Mouse (Mus musculus): ENCODE measurements around the gene Fam216b. TPM values are rescaled to one million over a fixed set of nuclear protein-coding genes. Genes with fewer than 3 reads are reported as not detected.

Fam216b gene
- under 1 TPM in 1 of 2 experiments, not detected in 1; 0.39 TPM for total RNA-seq (2021)

DNA sequence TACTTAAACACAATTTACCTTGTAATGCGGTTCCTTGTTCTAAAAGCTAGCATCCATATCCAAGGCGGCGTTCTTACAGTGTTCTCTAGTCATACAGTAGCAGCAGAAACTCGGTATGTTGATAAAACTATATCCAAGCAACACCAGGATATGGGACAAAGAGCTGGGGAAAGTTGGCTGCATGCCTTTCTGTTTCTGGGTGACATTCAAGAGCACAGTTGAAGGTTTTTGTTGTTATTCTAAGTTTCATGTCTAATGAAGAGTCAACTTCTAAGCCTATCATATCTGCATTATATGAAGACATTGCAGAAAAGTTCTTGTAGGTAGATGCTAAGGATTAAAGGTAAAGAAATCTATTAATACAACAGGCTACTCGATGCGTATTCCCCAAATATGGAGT is at the start of gene Fam216b:
Gene Fam216b (minus strand): TSS at position 101 of the 400 bp plus-strand sequence.
- intact Hi-C loops (cut with DNase I) = no loop called here
- DNase-seq (ENCODE audit: low spot score in 2 of 2) = no peak

DNA sequence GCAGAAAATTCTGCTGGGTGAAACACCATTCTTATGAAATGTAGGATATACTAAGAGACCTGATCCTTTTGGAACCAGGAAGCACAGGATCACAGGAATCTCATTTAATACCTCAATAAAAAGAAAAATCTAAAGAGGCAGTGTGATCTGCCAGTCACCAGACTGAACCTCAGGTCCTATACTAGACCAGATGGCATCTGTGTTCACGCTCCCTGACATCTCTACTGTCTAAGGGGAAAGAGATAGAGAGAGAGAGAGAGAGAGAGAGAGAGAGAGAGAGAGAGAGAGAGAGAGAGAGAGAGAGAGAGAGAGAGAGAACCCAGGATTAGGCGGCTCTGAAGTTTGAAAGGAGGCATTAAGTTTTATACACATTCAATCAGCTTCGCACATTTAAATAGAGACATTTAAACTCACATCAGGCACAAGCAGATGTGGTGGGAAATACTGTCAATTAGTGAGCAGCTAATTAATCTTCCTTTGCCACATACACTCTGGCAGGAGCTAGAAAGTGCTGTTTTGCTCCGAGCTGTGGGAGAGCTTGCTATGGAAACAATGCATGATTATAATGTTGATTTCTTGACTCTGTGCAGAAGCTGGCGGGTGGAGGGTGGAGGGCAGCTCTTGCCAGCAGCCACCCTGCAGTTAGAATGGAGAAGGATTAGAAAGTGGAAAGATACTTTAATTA is 43.7 kb upstream of the Fam216b start:
- intact Hi-C loops (cut with DNase I) = no loop called here
- DNase-seq (ENCODE audit: low spot score in 2 of 2) = no peak

DNA sequence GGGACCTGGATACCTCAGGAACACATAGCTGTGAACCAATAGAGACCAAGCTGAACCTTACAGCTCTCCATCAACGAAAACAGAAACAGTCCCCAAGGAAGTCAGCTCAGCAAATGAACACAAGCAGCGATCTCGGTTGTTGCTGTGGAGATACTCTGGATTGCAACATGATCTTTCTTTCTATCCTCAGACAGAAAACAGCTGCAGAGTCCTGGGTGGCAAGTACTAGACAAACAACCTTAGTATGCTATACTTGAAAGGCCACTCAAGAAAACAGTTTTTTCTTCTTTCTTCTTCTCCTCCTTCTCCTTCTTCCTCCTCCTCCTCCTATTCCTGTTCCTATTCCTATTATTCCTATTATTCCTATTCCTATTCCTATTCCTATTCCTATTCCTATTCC is 37.9 kb upstream of the Fam216b start:
- no peak for DNase-seq (ENCODE audit: low spot score in 2 of 2)
- intact Hi-C loops (cut with DNase I) = no loop called here

DNA sequence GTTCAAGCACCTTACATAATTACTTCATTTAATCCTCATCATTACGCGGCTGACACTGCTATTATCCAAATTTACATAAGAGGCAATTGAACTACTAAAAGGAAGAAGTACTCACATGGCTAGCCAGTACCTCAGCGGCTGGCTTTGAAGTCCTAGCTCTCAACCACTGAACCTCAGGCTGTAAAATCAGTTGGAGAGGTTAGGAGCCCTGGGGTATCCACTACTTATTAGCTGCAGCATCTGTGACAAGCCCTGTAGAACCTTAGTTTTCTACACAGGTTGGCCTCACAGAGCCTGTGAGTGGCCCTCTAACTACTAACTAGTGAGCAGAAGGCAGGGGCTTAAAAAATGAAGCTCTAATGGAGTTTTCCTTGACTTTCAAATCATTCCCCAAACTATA is 31.5 kb upstream of the Fam216b start:
- intact Hi-C loops (cut with DNase I) = no loop called here
- no peak for DNase-seq (ENCODE audit: low spot score in 2 of 2)

DNA sequence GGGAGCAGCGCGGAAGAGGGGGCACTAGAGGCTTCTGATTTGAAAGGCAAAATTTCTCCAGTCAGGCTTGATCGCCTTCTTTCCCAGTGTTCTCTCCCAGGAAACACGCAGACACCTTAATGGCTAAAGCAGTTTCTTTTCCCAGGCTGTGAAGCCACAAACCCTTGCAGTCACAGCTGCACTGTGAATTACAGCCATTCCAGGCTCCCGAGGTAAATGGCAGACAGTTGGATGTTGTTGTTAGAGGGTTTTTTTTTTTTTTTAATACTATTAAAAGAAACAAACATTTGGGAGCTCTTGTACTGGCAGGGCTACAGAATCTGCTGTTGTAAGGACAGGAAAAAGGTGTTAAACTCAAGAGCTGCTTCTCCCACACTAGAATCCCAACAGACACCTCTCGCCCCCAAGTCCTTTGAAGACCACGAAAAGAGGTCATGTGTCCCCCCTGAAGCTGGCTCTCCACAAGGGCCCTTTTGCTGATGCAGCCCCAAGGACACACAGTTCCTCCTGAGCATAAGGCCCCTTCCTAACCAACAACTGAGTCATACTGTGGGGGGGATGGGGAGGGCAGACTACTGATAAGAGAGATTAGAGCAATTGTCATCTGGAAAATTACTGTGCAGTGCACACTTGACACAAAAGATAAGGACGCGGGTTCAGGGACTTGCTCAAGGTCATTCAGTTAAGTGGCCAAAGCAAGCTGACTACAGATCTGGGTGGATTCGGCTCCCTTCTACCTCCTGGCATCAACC is 30.8 kb upstream of the Fam216b start:
- DNase-seq (ENCODE audit: low spot score in 2 of 2) = no peak
- intact Hi-C loops (cut with DNase I) = no loop called here

DNA sequence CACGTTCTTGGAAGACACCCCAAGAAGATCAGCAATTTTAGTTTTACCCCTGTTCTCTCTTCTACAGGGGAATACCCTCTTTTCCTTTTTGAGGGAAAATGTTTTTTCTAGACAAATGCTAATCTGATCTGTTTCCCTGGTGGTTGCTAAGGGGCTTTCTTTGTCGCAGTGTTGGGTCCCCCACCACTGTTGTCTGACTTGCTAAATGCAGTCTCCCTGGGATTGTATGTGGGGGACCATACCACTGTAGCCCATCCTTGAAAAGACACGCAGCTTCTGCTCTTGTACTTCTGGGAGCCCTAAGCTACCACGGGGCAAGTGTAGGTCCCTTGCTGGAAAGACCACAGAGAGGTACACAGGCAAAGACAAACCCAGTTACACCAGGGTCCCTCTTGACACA is 28.9 kb upstream of the Fam216b start:
- intact Hi-C loops (cut with DNase I) = no loop called here
- no peak for DNase-seq (ENCODE audit: low spot score in 2 of 2)

DNA sequence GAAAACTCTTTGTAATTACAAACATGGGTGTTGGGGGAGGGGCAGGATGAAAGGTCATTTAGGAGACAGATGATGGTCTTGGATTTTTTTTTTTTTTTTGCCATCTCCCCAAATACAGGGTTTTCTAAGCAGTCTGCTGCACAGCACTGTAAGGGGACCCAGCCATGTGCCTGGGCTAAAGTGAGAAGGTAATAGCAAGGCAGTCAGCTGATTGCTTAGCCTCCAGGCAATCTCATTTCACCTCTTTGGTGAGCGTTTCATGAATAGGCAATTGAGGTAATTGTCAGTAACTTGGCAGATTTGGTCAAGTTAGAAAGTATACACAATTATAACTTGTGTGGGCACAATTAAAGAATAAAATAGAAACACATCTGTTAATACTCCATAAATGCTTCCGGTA is 28.5 kb upstream of the Fam216b start:
- no peak for DNase-seq (ENCODE audit: low spot score in 2 of 2)
- intact Hi-C loops (cut with DNase I) = no loop called here

DNA sequence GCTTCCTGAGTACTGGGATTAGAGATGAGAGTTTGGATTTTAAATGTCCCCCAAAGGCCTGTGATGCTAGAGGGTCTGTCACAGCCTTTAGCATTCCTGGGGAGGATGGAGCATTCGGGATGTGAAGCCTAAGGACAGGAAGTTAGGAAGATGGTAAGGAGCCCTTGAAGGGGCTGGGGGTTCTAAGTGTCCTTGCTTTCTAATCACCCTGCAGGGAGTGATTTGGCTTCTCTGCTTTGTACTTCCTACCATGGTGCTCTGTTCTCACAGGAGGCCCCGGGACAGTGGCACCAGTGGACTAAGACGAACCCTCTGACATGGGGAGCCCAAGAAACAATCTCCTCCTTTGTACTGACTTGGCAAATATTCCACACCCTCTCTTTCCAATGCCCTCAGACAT is 23.7 kb upstream of the Fam216b start:
- intact Hi-C loops (cut with DNase I) = no loop called here
- DNase-seq (ENCODE audit: low spot score in 2 of 2) = no peak

DNA sequence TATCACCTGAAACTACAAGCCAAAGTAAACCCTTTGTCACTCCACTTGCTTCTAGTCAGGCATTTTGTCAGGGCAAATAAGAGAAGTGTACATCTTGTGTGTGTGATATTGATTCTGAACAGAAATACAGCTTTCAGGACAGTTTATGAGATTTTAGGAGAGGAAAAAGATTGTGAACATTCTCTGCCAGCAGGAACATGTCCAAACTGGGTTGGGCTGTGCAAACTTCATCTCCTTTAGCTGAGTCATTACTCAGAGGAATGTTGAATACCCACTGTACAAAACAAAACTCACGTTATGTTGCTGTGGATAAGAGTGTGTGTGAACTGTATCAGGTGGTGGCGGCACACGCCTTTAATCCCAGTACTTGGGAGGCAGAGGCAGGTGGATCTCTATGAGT is 22.1 kb upstream of the Fam216b start:
- intact Hi-C loops (cut with DNase I) = no loop called here
- DNase-seq (ENCODE audit: low spot score in 2 of 2) = no peak

DNA sequence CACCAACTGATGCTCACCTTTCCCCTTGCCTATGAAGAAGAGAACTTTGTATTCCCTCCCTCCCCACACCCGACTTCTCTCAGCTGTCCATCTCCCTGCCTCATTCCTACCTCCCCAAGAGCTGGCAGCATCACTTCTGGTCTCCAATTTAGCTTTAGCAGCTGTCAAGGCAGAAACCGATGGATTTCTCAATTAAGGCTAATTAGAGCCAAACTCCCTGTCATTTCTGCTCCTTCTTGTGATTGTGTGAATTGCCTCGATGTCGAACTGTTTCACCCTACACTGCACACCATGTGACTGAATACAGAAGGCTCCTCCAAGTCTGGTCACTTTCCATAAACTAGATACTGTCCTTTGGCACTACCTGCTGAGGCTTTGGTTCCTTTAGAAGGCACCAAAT is 20.6 kb upstream of the Fam216b start:
- intact Hi-C loops (cut with DNase I) = no loop called here
- no peak for DNase-seq (ENCODE audit: low spot score in 2 of 2)

DNA sequence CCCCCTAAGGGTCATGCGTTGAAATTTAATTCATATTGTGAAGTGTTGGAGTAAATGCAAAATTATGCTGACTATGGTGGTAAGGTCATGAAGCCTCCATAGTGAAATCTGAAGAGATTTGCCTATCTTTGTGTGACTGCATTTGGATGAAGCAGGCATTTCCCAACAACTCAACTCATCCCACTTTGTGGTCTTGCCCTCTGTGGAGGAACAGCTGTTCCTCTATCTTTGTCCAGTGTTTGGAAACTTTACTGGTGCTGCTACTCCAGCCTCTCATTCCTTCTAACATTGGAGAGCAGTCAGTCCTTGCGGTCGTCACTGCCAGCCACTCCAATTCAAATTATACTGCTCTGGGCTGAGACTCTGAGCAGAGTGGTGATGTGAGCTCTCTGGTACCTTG is 19.6 kb upstream of the Fam216b start:
- intact Hi-C loops (cut with DNase I) = no loop called here
- no peak for DNase-seq (ENCODE audit: low spot score in 2 of 2)

DNA sequence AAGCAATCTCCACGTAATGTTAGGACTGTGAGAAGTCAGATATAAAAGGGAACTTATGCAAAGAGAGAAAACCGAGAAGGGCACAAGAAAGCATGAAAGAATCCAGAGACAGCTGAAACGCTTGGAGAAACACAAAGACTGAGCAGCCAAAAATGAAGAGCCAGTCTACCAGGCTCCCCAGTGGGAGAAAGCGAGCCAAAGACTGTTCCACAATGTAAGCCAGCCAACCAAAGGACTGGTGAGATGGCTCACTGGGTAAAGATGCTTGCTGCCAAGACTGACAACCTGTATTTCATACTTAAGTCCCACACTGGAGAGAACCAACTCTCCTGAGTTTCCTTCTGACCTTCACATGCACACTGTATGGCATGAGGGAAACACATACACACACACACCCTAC is 784 bp upstream of the Fam216b start:
- no peak for DNase-seq (ENCODE audit: low spot score in 2 of 2)
- intact Hi-C loops (cut with DNase I) = no loop called here

DNA sequence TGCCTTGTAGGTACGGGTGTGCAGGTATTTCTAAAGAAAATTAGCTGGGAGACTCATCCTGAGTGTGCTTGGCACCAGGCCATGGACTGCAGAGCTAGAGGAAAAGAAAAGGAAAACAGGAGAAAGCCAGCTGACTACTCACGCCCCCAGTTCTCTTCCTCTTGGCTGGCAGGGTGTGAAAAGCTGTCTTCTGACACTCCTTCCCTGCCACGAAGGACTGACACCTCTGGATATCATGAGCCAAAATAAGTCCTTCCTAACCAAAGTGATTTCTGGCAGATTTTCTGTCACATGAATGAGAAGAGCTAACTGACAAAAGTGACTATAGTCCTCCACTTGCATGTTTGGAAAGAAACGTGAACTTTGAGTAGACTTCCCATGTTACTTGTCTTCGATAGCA is 5.3 kb downstream of the Fam216b start:
- intact Hi-C loops (cut with DNase I) = no loop called here
- DNase-seq (ENCODE audit: low spot score in 2 of 2) = peak in 1 of 2 experiments; percentile 6

DNA sequence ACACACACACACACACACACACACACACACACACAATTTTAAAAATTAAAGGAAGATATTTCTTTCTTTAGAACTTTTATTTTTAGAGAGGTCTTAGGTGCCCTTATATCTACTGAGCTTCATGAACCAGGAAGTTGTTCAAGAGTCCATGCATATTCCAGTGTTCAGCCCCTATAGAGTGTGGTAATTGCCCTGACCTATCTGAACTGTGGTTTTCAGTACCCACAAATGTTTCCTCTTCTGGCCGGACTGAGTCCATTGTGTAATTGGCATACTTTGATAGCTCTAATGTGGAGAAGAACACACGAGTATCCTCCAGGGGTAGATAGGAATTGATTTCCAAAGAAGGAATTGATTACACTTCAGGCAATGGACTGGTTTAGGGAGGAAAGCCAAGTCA is 11.3 kb downstream of the Fam216b start:
- no peak for DNase-seq (ENCODE audit: low spot score in 2 of 2)
- intact Hi-C loops (cut with DNase I) = no loop called here

DNA sequence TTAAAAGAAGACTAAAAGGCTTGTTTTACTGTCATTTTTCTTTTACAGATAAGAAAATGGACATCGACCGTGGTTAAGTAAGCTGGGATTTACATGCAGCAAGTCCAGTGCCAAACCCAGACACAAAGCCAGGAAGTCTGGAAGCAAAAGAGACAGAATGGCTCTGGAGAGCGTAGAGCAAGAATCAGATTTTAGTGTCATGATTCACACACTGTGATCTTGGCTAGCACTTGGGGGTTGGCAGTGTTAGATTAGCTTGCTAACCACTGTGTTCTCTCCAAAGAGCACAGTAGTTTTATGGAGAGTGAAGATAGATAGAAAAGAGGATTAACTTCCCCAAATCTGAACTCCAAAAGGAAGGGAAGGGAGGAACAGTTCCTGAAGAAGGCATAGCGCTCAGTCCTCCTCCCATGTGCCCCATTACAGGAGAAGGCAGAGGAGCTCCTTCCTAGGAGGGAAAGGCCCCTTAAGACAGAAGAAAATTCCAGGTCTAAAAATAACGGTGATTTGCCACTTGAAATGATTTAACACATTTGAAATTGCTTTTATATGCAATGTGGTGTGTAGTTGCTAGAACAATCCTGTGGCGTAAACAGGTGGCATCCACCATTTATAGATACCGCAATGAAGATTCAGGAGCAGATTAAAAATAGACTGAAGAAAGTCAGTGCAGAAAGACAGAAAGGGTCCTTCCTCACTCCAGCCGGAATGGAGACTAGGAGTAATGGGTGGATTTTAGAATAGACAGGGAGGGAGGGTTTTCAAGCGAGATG is 22.7 kb downstream of the Fam216b start:
- peak; percentile 4 to 5 for DNase-seq (ENCODE audit: low spot score in 2 of 2)
- intact Hi-C loops (cut with DNase I) = no loop called here

DNA sequence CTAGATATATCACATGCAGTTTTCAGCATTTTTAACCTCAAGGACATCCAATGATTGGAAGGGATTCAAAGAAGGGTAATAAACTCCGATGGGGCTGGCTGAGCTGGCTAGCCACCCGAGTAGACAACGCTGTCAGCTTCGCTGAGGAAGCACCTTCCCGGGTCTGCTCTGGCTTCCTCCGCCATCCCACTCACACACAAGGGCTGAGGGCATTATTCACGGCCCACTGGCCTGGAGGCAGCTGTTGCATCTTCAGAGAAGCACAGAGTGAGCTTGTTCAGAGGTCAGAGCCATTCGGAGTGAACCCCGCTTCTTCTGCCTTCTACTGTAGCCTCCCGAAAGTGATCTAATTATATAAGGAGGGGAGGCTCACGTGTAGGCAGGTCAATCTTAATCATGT is 26.3 kb downstream of the Fam216b start:
- intact Hi-C loops (cut with DNase I) = no loop called here
- no peak for DNase-seq (ENCODE audit: low spot score in 2 of 2)

DNA sequence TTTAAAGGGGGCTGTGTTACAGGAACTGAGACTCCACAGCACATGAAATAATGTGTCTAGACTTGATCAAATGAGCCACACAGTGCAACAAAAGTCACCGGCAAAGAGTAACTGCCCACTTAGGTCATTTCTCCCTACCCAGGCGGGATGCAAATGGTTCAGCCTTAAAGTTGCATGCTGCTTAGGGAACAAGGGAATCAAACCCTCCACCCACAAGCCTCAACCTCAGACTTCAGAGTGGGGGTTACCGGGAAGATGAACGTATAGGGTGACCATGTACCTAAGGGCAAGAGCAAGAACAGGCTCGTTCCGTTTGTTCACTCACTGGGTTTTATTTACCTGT is 28.2 kb downstream of the Fam216b start:
- intact Hi-C loops (cut with DNase I) = no loop called here
- DNase-seq (ENCODE audit: low spot score in 2 of 2) = no peak

DNA sequence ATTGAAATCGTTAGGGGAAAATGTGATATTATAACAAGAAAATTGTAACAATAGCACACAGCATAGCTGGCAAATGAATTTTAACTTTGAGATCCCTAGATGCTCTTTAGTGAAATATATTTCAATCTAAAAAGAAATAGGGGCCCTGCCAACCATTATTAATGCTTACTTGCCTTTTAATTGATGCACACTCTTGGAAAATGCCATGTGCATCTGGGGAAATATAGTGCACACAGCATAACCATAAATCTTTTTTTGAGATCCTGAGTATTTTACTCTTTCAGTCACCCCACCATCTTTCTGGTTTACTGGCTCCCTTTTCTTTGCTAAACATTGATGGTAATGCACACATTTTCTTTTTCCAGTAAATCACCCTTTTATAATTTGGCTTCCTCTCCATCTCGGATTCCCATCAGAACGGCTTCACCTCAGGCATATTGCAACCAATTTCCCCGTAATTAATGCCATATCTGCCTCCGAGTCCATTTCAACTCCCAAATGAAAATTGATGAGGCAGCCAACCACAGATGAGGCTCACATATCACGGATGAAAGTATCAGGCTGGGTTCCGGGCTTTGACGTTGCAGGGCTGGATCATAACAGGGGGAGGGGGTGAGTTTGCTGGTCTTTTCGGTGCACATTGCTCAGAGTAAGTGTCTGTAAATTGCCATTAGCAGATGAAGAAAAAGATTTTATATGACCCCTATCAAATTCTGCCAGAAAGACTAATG is 28.8 kb downstream of the Fam216b start:
- no peak for DNase-seq (ENCODE audit: low spot score in 2 of 2)

DNA sequence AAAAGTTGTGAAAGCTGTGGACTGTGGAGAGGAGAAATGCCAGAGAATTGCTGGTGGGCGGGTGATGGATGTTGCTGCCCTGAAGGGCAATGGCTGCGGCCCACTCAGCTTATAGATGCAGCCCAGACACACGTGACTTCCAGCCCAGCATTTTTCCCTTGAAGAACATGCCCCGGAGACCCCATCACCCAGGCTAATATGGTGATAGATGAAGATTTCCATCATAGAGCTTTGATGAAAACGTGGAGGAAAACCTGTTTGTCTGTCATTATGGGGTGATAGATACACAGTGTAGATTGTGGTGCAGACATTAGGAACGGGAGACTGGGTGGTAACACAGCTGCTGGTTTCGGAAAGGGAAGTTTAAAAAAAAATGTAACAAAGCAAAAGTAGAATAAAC is 31.4 kb downstream of the Fam216b start:
- no peak for DNase-seq (ENCODE audit: low spot score in 2 of 2)
- intact Hi-C loops (cut with DNase I) = no loop called here

More for the DNA sequence above, 28.8 kb downstream of the Fam216b start:
- intact Hi-C loops (cut with DNase I) = no loop called here

DNA sequence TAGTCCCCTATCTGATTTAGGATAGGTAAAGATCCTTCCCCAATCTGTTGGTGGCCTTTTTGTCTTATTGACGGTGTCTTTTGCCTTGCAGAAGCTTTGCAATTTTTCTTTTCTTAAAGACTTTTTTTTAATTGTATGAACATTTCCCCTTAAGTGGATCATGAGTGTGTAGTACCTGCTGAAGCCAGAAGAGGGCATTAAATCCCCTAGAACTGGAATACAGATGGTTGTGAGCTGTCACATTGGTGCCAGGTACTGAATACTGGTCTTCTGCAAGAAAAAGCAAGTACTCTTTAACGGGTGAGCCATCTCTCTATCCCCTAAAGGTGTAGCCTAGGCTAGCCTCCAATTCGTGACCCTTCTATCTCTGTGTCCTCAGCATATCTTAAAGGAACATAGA is 32.4 kb downstream of the Fam216b start:
- intact Hi-C loops (cut with DNase I) = no loop called here
- DNase-seq (ENCODE audit: low spot score in 2 of 2) = no peak

Measured in left cerebral cortex, postnatal 36 days (tissue).